Mouse (Mus musculus) heart, postnatal 14 days (tissue): Measurements from ENCODE around the gene Foxred1. TPM values are rescaled to one million over a fixed set of nuclear protein-coding genes. Genes with fewer than 3 reads are reported as not detected.

ENCODE experiments used
- DNase-seq, 2 experiments: peaks; one replicate each; pipeline ENCODE4 v3.0.0; 2021 to 2022
- intact Hi-C: fragments of 180-260 bp; cut with DNase I; formaldehyde crosslinking; loops from one replicate; pipeline ENCODE4 v1.15.1; 2025
- total RNA-seq, 2 experiments: library from RNA; stranded (reverse); gene quantifications; 2 replicates each; pipeline ENCODE4 v1.2.3; 2021

Gene Foxred1
- total RNA-seq, 2 experiments from 2014 or later: 94.8 to 97.1 TPM

DNA sequence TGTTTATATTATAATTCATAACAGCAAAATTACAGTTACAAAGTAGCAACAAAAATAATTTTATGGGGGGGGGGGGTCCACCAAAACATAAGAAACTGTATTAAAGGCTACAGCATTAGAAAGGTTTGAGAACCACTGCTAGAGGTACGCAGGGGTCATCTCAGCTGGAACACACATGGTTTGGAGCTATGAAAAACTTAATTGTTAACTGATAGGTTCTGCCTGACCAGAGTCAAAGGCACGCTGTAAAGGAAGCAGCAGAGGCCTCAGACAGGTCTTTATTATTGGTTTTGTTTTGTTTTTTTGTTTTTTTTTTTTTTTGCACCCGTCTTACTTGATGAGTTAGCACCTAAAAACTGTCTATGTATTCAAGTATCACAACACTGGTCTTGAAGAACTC, 52.4 kb downstream of the Foxred1 start:
- intact Hi-C loops: no loop called here
- DNase-seq: no peak

DNA sequence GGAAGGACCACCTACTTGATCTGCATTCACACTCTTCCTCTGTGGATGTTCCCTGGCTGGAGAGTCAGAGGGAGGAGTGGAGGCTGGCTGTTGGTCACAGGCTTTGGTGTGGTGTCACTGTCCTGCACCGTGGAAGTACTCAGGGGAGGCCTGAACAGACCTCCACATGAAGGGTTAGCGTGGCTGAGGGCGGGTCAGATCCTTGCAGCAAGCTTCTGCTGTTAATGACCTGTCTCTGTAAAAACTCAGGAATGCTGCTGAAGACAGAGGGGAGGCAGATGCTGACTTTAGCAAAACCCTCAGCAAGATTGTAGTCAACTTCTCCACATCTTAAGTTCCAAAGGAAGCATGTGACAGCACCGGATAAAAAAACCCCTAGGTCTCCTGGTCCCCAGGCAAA, 54.0 kb downstream of the Foxred1 start:
- intact Hi-C loops: no loop called here
- DNase-seq: no peak

DNA sequence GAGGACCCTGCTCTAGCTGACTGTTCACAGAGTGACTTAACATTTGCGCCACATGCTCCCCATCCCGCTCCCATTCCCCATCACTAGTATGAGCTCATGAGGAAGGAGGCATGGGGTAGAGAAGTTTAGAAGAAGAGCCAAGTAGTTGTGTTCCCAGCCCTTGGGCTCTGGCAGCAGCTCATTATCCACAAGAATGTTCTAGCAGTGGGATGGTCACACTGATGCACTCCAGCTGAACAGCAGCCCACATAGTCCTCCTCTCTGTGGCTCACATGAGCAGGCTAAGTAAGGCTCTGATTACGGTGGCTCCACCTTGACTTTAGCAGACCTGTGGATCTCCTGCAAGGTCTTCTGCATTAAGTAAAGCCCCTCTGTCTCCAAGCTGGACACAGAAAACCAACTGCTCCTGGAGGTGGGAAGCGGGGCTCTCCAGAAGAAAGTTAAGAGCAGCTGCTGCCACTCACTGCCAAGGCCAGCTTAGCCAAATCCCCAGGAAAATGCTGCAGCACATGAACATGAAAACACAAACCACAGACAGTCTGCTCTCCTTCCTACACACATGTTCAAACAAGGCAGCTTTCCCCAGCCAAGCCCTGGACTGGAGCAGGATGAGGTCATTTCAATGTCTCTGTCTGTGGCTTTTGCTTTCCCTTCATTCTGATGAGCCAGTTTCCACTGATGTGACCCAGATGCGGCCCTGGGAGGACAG, 54.7 kb downstream of the Foxred1 start:
- DNase-seq: peak; percentile 57 to 62
- intact Hi-C loops: no loop called here

Other genes with a start within 250 kb of the Foxred1 start
- 10 to 100 TPM; 36.2 to 38.3 TPM for gene St3gal4, start 91.8 kb downstream of the Foxred1 start, total RNA-seq
- 10 to 100 TPM; 14.2 to 17.1 TPM for gene Dcps, start 35.0 kb downstream of the Foxred1 start, total RNA-seq
- 10 to 100 TPM; 85.0 to 90.5 TPM for gene Srpr, start 10.9 kb downstream of the Foxred1 start, total RNA-seq
- 1 to 10 TPM; 6.3 to 6.5 TPM for gene Tirap, start 10.8 kb downstream of the Foxred1 start, total RNA-seq
- 10 to 100 TPM; 15.4 to 16.8 TPM for gene Fam118b, start 56.8 kb upstream of the Foxred1 start, total RNA-seq
- 10 to 100 TPM; 10.8 to 10.9 TPM for gene Rpusd4, start 56.8 kb upstream of the Foxred1 start, total RNA-seq
- gene Cdon, start 210.1 kb upstream of the Foxred1 start, total RNA-seq: 10 to 100 TPM; 16.9 to 18.6 TPM